Mouse (Mus musculus) stomach, postnatal 0 days (tissue): Measurements from ENCODE around the gene Ggn.

Experiments used
- CTCF ChIP-seq: IDR thresholded peaks from 2 replicates; pipeline ENCODE4 v1.5.1; 2016; ENCODE audit warnings: antibody characterized with exemption, low read depth, mild to moderate bottlenecking, moderate library complexity
- EP300 ChIP-seq: optimal IDR thresholded peaks from 2 replicates; pipeline ENCODE3; 2016; ENCODE audit warnings: antibody characterized with exemption

DNA sequence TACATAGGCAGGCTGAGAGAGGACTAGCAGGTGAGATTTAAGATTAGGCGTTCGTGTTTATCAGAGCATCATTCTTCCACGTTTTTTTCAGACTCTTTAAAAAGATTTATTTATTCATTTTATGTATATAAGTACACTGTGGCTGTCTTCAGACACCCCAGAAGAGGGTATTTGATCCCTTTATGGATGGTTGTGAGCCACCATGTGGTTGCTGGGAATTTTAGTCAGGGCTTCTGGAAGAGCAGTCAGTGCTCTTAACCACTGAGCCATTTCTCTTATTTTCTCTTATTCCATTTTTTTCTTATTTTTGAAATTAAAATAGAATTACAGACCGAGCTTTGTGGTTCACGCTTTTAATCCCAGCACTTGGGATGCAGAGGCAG, 10.8 kb downstream of the Ggn start:
- TF ChIP-seq CTCF, result no peak
- no peak for TF ChIP-seq EP300
